Mouse (Mus musculus): ENCODE results near the gene Gm49366. TPM values are rescaled to one million over a fixed set of nuclear protein-coding genes. Genes with fewer than 3 reads are reported as not detected.
"Not testable (repeated sequence)": the region's sequence is repeated elsewhere in the genome, so short reads cannot be mapped to it uniquely, and the experiment has no call there.

The Gm49366 gene
- polyA plus RNA-seq, 1 experiment: not detected

DNA sequence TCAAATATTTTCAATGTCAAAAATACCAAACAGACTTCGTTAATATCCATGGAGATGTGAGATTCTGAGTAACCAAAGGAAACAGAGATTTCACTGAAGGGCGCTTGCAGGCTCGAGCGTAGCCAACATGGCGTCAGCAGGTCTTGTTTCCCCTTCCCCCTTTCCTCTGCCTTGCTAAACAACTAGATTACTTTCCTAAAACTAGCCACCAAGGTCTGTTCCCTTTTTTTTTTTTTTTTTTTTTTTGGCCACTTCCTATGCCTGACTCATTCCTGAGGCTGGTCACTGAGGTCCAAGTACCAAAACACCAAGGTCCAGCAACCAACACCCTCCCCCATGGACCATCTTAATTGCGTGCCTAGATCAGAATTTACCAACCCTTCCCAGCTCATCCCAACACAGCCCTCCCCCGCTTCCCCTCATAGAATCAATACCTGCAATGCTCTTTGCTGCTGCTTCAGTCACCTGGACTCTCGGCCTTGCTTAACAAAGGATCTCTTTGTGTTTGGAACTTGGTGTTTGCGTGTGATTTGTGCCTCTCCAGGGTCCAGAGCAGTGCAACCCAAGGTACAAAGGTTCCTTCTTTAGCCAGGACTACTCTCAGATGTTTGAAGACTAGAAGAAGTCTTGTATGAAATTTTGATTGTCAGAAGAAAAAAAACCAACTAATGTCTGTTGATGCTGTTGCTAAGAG lies 15.5 kb upstream of the Gm49366 start:
- Histone ChIP-seq H3K27ac (ENCODE audit: control insufficient read depth, insufficient read depth, low read depth, low read length) (no peak overlapping the region), H3K4me1 (ENCODE audit: control insufficient read depth, insufficient read depth, low read length) (peaks cover 7% of the 10 kb centered on the region), H3K27me3 (ENCODE audit: control insufficient read depth, insufficient read depth, low read length) (no peaks in the 10 kb centered on the region), H3K4me3 (ENCODE audit: control insufficient read depth, low read depth, low read length) (no peak overlapping the region), H3K36me3 (ENCODE audit: control insufficient read depth, insufficient read depth, low read length) (no peaks in the 10 kb centered on the region)
- TF ChIP-seq CTCF (IDR thresholded peaks at IDR 0.05; ENCODE audit: control insufficient read depth, insufficient read depth, insufficient replicate concordance, low read depth, low read length) (no peak), POLR2A (IDR thresholded peaks at IDR 0.05; ENCODE audit: control insufficient read depth, low read depth, low read length) (no peak)

DNA sequence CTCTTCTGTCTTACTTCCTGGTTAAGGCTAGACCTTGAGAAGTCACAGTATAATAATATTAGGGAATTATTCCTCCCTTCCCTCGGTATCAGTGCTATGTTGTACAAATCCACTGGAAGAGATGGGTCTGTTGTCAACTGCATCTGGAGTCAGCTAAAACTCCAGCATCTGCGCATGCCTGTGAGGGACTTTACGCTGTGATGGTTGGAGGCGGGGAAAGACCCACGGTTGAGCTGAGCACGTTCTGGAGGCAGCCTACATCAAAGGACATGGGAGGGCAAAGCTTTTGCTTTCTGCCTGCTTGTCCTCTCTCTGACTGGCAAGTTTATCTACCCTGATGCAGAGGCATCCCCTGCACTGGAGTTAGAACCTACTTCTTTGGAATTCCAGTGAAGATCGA lies 12.8 kb upstream of the Gm49366 start:
- H3K4me3 ChIP-seq (ENCODE audit: control insufficient read depth, low read depth, low read length): peak overlapping the region; percentile 2
- TF ChIP-seq POLR2A (IDR thresholded peaks at IDR 0.05; ENCODE audit: control insufficient read depth, low read depth, low read length): no peak
- no peak for TF ChIP-seq CTCF (IDR thresholded peaks at IDR 0.05; ENCODE audit: control insufficient read depth, insufficient read depth, insufficient replicate concordance, low read depth, low read length)
- H3K27me3 ChIP-seq (ENCODE audit: control insufficient read depth, insufficient read depth, low read length): no peaks in the 10 kb centered on the region
- peaks cover 7% of the 10 kb centered on the region for H3K4me1 ChIP-seq (ENCODE audit: control insufficient read depth, insufficient read depth, low read length)
- H3K27ac ChIP-seq (ENCODE audit: control insufficient read depth, insufficient read depth, low read depth, low read length): no peak overlapping the region
- no peaks in the 10 kb centered on the region for H3K36me3 ChIP-seq (ENCODE audit: control insufficient read depth, insufficient read depth, low read length)

- H3K36me3 ChIP-seq (ENCODE audit: control insufficient read depth, insufficient read depth, low read length); H3K4me1 ChIP-seq (ENCODE audit: control insufficient read depth, insufficient read depth, low read length); H3K27me3 ChIP-seq (ENCODE audit: control insufficient read depth, insufficient read depth, low read length): not testable (repeated sequence)
- Histone ChIP-seq H3K27ac (ENCODE audit: control insufficient read depth, insufficient read depth, low read depth, low read length) (peak overlapping the region; percentile 68; the same call in 1 of the 2 replicates), H3K4me3 (ENCODE audit: control insufficient read depth, low read depth, low read length) (peak overlapping the region; percentile 11; the same call in 1 of the 2 replicates)
These were observed 10.4 kb upstream of the Gm49366 start for GRCm38 (mm10) chr12:84028328-84028727.

GRCm38 (mm10) chr12:84029043-84029442 lies 9.7 kb upstream of the Gm49366 start:
- H3K36me3 ChIP-seq (ENCODE audit: control insufficient read depth, insufficient read depth, low read length); H3K27ac ChIP-seq (ENCODE audit: control insufficient read depth, insufficient read depth, low read depth, low read length); H3K4me3 ChIP-seq (ENCODE audit: control insufficient read depth, low read depth, low read length); H3K27me3 ChIP-seq (ENCODE audit: control insufficient read depth, insufficient read depth, low read length); H3K4me1 ChIP-seq (ENCODE audit: control insufficient read depth, insufficient read depth, low read length): not testable (repeated sequence)

- TF ChIP-seq CTCF (IDR thresholded peaks at IDR 0.05; ENCODE audit: control insufficient read depth, insufficient read depth, insufficient replicate concordance, low read depth, low read length) (peak; percentile 66; the same call in 1 of the 2 replicates), POLR2A (IDR thresholded peaks at IDR 0.05; ENCODE audit: control insufficient read depth, low read depth, low read length) (no peak)
- Histone ChIP-seq H3K27me3 (ENCODE audit: control insufficient read depth, insufficient read depth, low read length) (no peaks in the 10 kb centered on the region), H3K4me3 (ENCODE audit: control insufficient read depth, low read depth, low read length) (no peak overlapping the region), H3K36me3 (ENCODE audit: control insufficient read depth, insufficient read depth, low read length) (no peaks in the 10 kb centered on the region), H3K4me1 (ENCODE audit: control insufficient read depth, insufficient read depth, low read length) (peaks cover 7% of the 10 kb centered on the region), H3K27ac (ENCODE audit: control insufficient read depth, insufficient read depth, low read depth, low read length) (no peak overlapping the region)
These were observed 7.9 kb upstream of the Gm49366 start for GRCm38 (mm10) chr12:84030659-84031332.

DNA sequence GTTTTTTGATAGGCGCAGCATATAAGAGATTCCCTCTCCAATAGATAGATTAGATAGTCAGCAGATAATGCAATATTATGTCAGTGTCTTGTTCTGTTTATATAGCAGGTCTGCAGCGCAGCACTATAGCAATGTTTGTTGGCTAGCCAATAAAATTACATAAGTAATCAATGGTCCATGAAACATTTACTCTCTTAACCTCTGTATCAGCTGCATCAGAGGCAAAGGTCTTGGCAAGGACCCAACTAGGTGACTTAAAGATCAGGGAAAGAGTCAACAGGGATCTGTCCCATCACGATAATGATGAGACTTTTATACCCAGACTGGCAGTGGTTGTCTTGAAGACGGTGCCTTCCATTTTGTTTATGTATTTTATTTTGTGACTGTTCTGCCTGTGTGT lies 5.9 kb upstream of the Gm49366 start:
- TF ChIP-seq POLR2A (IDR thresholded peaks at IDR 0.05; ENCODE audit: control insufficient read depth, low read depth, low read length) (no peak), CTCF (IDR thresholded peaks at IDR 0.05; ENCODE audit: control insufficient read depth, insufficient read depth, insufficient replicate concordance, low read depth, low read length) (no peak)
- H3K4me3 ChIP-seq (ENCODE audit: control insufficient read depth, low read depth, low read length): no peak overlapping the region
- no peak overlapping the region for H3K27ac ChIP-seq (ENCODE audit: control insufficient read depth, insufficient read depth, low read depth, low read length)
- no peaks in the 10 kb centered on the region for H3K27me3 ChIP-seq (ENCODE audit: control insufficient read depth, insufficient read depth, low read length)
- no peaks in the 10 kb centered on the region for H3K4me1 ChIP-seq (ENCODE audit: control insufficient read depth, insufficient read depth, low read length)
- no peaks in the 10 kb centered on the region for H3K36me3 ChIP-seq (ENCODE audit: control insufficient read depth, insufficient read depth, low read length)

- not testable (repeated sequence) for H3K27ac ChIP-seq (ENCODE audit: control insufficient read depth, insufficient read depth, low read depth, low read length); H3K4me3 ChIP-seq (ENCODE audit: control insufficient read depth, low read depth, low read length); H3K27me3 ChIP-seq (ENCODE audit: control insufficient read depth, insufficient read depth, low read length); H3K4me1 ChIP-seq (ENCODE audit: control insufficient read depth, insufficient read depth, low read length); H3K36me3 ChIP-seq (ENCODE audit: control insufficient read depth, insufficient read depth, low read length)
These were observed 5.4 kb upstream of the Gm49366 start for GRCm38 (mm10) chr12:84033302-84033701.

DNA sequence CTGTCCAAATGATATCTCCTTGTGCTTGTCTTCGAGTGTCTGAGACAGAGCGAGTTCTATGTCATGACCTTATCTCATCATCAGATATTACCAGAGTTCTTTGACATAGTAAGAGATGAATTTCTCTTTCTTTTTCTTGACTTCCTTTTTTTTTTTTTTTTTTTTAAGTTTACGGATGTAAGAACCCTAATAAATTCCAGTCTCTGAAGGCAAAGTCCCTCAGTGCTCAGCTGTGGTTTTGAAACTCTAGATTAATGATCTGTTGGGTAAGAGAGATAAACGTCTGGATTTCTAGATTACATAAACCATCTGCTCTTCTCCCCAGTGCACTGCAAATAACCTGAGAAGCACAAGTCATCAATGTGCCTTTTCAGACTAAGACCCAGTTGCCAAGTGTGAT lies 4.6 kb upstream of the Gm49366 start:
- Histone ChIP-seq H3K36me3 (ENCODE audit: control insufficient read depth, insufficient read depth, low read length) (no peaks in the 10 kb centered on the region), H3K27me3 (ENCODE audit: control insufficient read depth, insufficient read depth, low read length) (no peaks in the 10 kb centered on the region), H3K27ac (ENCODE audit: control insufficient read depth, insufficient read depth, low read depth, low read length) (no peak overlapping the region), H3K4me3 (ENCODE audit: control insufficient read depth, low read depth, low read length) (no peak overlapping the region), H3K4me1 (ENCODE audit: control insufficient read depth, insufficient read depth, low read length) (peaks cover 5% of the 10 kb centered on the region)
- TF ChIP-seq POLR2A (IDR thresholded peaks at IDR 0.05; ENCODE audit: control insufficient read depth, low read depth, low read length): no peak
- TF ChIP-seq CTCF (IDR thresholded peaks at IDR 0.05; ENCODE audit: control insufficient read depth, insufficient read depth, insufficient replicate concordance, low read depth, low read length): no peak

DNA sequence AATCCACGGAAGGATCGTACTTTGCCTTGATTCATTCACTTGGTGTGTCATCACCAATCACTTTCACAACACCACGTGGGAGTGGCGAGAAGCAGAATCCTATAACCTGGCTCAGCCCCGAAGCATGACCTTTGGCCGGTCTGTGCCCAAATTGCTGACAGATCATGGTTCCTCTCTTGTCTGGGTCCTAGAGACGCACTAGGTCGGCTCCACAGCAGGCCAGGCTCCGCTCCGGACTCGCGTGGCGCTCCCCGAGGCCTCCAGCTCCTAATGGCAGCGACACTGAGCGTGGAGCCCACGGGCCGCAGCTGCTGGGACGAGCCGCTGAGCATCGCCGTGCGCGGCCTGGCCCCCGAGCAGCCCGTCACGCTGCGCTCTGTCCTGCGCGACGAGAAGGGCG lies 494 bp upstream of the Gm49366 start, which contains the start of gene Acot4:
TSS of gene Acot4 (plus strand) at position 139 of the 400 bp plus-strand sequence.
- H3K4me3 ChIP-seq (ENCODE audit: control insufficient read depth, low read depth, low read length): peak within 1 kb of the TSS; percentile 61
- H3K27me3 ChIP-seq (ENCODE audit: control insufficient read depth, insufficient read depth, low read length); H3K27ac ChIP-seq (ENCODE audit: control insufficient read depth, insufficient read depth, low read depth, low read length); H3K36me3 ChIP-seq (ENCODE audit: control insufficient read depth, insufficient read depth, low read length); H3K4me1 ChIP-seq (ENCODE audit: control insufficient read depth, insufficient read depth, low read length): not testable (repeated sequence)
